Mouse (Mus musculus): Measurements from ENCODE around the gene P4htm. TPM values are rescaled to one million over a fixed set of nuclear protein-coding genes. Genes with fewer than 3 reads are reported as not detected.

P4htm gene
- 7.0 TPM for polyA plus RNA-seq (2014; fragmentation: Illumina TruSeq; extraction: RNeasy Lipid Tissue Mini Kit (QIAGEN cat#74804); ENCODE audit: low read depth, low replicate concordance)

DNA sequence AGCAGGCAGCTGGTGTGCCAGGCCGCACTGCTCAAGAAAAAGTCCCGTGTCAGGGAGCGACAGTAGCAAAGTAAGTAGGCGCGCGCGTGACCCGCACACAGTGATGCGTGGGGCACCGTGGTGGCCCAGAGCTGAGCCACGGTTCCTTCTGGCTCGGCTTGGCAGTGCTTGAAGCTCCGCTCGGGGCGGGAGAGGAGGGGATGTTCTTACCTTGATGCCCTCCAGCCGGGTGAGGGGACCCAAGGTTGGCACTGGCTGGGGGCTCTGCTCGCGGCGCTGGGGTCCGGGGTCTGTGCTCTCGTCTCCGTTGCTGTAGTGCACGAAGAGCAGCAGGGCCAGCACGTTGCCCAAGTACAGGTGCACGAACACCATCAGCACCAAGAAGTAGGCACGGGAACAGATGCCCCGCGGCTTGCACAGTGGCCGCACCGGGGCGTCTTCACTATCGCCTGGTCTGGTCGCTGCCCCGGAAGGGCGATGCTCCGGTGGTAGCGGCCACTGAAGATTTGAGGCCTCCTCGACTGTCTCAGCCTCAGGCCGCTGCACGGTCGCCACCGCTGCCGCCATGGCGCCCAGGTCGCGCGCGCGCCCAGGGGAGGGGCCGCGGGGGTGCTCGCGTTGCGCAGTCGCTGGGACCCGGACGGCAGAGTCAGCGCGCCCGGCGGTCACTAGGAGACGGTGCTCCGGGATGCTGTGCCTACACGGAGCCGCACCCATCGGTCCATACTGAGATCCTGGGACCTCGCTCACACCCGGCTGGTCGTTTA, at the start of gene P4htm:
Gene P4htm, minus strand, starts transcription at position 670 of the 767 bp plus-strand sequence.

DNA sequence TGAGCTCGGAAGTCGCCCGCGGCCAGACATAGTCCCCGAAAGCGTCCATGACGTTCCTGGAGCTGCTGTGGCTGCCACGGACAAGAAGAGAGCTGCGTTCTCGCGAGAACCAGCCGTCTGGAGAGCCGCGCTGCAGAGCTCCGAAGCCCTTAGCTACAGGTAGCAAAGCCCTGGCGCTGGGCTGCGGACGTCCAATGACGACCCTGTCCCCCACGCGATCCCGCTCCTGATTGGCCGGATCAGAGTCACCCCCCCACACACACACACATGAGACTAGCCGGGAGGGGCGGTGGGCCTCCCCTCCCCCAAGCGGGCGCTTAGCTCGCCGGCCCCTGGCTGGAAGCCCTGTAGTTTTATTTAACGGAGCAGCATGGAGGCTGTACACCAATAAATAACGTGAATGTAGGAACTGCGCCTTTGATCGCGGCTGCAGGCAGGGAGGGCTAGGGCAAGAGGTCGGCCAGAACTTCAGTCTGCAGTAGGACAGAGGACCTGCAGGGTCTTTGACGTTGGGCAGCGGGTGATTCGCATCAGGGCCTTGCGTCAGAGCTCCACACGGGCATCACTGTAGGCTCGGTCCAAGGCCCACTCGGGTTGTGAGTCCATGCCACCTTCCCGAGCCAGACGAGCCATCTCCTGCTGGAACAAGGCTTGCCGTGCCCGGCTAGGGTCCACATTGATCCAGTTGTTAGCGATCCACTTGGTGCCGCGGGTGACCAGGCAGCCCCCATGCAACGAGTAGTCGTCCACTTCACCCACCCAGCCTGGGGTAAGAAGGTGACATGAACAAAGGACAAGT, 18.7 kb downstream of the P4htm start, which contains the start of gene Wdr6:
Gene Wdr6, minus strand, starts transcription at position 195 of the 799 bp plus-strand sequence.

DNA sequence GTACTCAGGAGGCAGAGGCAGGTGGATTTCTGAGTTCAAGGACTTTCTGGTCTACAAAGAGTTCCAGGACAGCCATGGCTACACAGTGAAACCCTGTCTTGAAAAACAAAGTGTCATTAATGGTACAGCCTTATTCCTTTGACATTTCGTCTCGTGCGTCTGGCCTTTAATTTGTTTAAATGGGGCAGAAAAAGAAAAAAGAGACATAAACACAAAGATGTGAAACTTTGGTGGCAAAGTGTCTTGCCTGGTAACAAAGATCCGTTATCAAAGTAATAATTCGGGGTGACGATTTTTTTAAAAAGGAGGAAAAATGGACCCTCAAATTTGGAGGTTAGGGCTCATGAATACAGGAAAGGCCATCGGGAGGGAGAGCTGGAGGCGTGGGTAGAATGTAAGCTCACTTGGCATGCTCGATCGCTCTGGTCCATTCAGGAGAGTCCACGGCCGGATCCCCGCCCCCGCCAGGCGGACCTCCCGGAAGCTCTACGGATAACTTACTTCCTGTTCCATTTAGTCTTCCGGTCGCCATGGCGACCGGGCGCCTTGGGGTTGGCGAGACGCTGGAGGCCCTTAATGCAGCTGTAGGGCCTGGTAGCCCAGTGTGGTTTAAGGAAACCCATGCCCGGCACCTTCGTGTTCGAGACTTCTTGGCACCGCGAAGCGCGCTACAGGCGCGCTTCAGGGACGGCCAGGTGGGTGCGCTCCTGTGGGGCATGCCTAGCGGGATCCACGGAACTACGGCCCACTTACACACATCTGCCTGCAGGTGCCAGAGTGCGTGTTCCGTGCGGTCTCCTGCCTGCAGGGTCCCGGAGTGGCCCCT, 27.9 kb downstream of the P4htm start, which contains the start of gene Dalrd3:
Gene Dalrd3, plus strand, starts transcription at position 506 of the 826 bp plus-strand sequence.

DNA sequence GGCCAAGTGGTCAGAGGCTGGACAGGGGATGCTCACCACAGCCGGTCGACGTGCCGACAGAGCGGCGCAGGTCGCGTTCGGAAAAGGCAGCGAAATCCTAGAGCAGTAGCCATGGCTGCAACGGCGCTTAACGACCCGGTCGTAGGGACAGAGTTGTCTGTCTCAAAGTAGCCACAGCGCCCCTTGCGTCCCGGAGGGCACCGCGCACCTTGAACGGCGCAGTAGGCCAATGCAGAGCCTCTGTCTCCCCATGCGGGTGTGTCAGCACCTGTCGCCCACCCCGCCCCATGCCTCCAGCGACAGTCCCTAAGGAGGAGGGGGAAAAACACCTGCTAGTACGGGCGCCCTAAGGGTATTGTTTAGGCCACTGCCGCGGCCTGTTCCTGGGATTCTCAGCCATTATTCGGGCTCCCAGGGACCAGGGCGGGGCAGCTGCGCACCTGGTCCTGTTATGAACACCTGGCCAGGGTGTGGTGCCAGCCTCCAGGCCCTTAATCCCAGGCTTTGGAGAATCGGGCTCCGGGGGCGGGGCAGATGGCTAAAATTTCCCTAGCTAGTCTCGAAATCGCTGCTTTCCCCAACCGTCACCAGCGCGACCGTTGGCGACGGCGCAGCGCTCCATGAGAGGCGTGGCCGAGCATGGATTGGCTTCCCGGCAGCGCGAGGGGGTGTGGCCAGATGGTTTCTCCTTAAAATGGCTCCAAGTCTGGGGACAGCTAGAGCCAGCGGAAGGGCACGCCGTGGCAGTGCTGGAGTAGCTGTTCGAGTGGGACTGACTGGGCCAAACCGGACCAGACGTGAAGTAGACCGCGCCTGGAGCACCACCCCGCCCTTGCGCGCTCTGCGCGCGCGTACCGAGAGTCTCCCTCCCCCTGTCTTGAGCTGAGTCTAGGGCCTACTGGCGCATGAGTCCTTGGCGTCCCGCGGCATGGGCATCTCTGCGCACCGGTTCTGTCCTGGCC, 30.4 kb downstream of the P4htm start, which contains the start of gene Ndufaf3:
Gene Ndufaf3, minus strand, starts transcription at position 620 of the 962 bp plus-strand sequence.

DNA sequence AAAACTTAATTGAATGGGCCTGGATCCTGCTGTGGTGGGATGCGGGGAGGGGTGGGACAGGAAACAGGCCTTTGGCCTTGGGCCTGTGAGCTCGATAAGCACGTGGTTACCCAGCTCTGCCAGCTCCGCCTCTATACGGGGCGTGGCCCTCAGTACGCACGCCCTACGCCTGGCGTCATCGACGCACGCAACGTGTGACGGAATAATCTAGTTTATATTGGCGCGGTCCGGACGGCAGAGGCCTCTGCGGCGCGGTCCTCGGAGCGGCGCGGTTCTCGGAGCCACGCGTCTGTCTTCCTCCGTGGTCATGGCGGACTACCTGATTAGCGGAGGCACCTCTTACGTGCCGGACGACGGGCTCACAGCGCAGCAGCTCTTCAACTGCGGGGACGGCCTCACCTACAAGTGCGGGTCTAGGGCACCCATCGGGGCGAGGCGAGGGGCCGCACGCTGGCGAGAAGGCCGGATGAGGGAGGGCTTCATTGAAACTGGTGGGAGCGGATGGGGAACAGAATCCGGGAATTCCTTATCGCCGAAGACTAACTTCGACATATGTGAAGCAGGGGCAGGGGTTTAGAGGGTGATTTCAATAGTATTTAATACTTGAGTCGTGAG, 37.1 kb downstream of the P4htm start, which contains the start of gene Impdh2:
Gene Impdh2, plus strand, starts transcription at position 60 of the 615 bp plus-strand sequence.

Other genes with a start within 250 kb of the P4htm start
- 60.8 TPM for gene Usp4, start 249.8 kb downstream of the P4htm start, polyA plus RNA-seq (2014; fragmentation: Illumina TruSeq; extraction: RNeasy Lipid Tissue Mini Kit (QIAGEN cat#74804); ENCODE audit: low read depth, low replicate concordance)
- 2.5 TPM for gene 1700102P08Rik, start 204.9 kb downstream of the P4htm start, polyA plus RNA-seq (2014; fragmentation: Illumina TruSeq; extraction: RNeasy Lipid Tissue Mini Kit (QIAGEN cat#74804); ENCODE audit: low read depth, low replicate concordance)
- 0.40 TPM for gene Ccdc36, start 169.2 kb downstream of the P4htm start, polyA plus RNA-seq (2014; fragmentation: Illumina TruSeq; extraction: RNeasy Lipid Tissue Mini Kit (QIAGEN cat#74804); ENCODE audit: low read depth, low replicate concordance)
- 1.6 TPM for gene BC048562, start 161.2 kb downstream of the P4htm start, polyA plus RNA-seq (2014; fragmentation: Illumina TruSeq; extraction: RNeasy Lipid Tissue Mini Kit (QIAGEN cat#74804); ENCODE audit: low read depth, low replicate concordance)
- gene Ccdc71, start 137.1 kb downstream of the P4htm start, polyA plus RNA-seq (2014; fragmentation: Illumina TruSeq; extraction: RNeasy Lipid Tissue Mini Kit (QIAGEN cat#74804); ENCODE audit: low read depth, low replicate concordance), result 20.1 TPM
- 61.8 TPM for gene Klhdc8b, start 136.1 kb downstream of the P4htm start, polyA plus RNA-seq (2014; fragmentation: Illumina TruSeq; extraction: RNeasy Lipid Tissue Mini Kit (QIAGEN cat#74804); ENCODE audit: low read depth, low replicate concordance)
- 122 TPM for gene Lamb2, start 117.9 kb downstream of the P4htm start, polyA plus RNA-seq (2014; fragmentation: Illumina TruSeq; extraction: RNeasy Lipid Tissue Mini Kit (QIAGEN cat#74804); ENCODE audit: low read depth, low replicate concordance)
- 99.3 TPM for gene Usp19, start 107.1 kb downstream of the P4htm start, polyA plus RNA-seq (2014; fragmentation: Illumina TruSeq; extraction: RNeasy Lipid Tissue Mini Kit (QIAGEN cat#74804); ENCODE audit: low read depth, low replicate concordance)
- gene Qars, start 90.0 kb downstream of the P4htm start, polyA plus RNA-seq (2014; fragmentation: Illumina TruSeq; extraction: RNeasy Lipid Tissue Mini Kit (QIAGEN cat#74804); ENCODE audit: low read depth, low replicate concordance), result 126 TPM
- gene Qrich1, start 80.9 kb downstream of the P4htm start, polyA plus RNA-seq (2014; fragmentation: Illumina TruSeq; extraction: RNeasy Lipid Tissue Mini Kit (QIAGEN cat#74804); ENCODE audit: low read depth, low replicate concordance), result 68.9 TPM
- 69.1 TPM for gene Impdh2, start 37.4 kb downstream of the P4htm start, polyA plus RNA-seq (2014; fragmentation: Illumina TruSeq; extraction: RNeasy Lipid Tissue Mini Kit (QIAGEN cat#74804); ENCODE audit: low read depth, low replicate concordance)
- 29.0 TPM for gene Ndufaf3, start 30.2 kb downstream of the P4htm start, polyA plus RNA-seq (2014; fragmentation: Illumina TruSeq; extraction: RNeasy Lipid Tissue Mini Kit (QIAGEN cat#74804); ENCODE audit: low read depth, low replicate concordance)
- 95.8 TPM for gene Dalrd3, start 27.8 kb downstream of the P4htm start, polyA plus RNA-seq (2014; fragmentation: Illumina TruSeq; extraction: RNeasy Lipid Tissue Mini Kit (QIAGEN cat#74804); ENCODE audit: low read depth, low replicate concordance)
- gene Wdr6, start 18.9 kb downstream of the P4htm start, polyA plus RNA-seq (2014; fragmentation: Illumina TruSeq; extraction: RNeasy Lipid Tissue Mini Kit (QIAGEN cat#74804); ENCODE audit: low read depth, low replicate concordance), result 39.9 TPM
- gene Arih2, start 51.7 kb upstream of the P4htm start, polyA plus RNA-seq (2014; fragmentation: Illumina TruSeq; extraction: RNeasy Lipid Tissue Mini Kit (QIAGEN cat#74804); ENCODE audit: low read depth, low replicate concordance), result 41.7 TPM
- gene Slc25a20, start 64.4 kb upstream of the P4htm start, polyA plus RNA-seq (2014; fragmentation: Illumina TruSeq; extraction: RNeasy Lipid Tissue Mini Kit (QIAGEN cat#74804); ENCODE audit: low read depth, low replicate concordance), result 38.7 TPM
- 35.5 TPM for gene Prkar2a, start 91.6 kb upstream of the P4htm start, polyA plus RNA-seq (2014; fragmentation: Illumina TruSeq; extraction: RNeasy Lipid Tissue Mini Kit (QIAGEN cat#74804); ENCODE audit: low read depth, low replicate concordance)
- gene Ip6k2, start 186.1 kb upstream of the P4htm start, polyA plus RNA-seq (2014; fragmentation: Illumina TruSeq; extraction: RNeasy Lipid Tissue Mini Kit (QIAGEN cat#74804); ENCODE audit: low read depth, low replicate concordance), result 197 TPM
- 22.0 TPM for gene Nckipsd, start 210.7 kb upstream of the P4htm start, polyA plus RNA-seq (2014; fragmentation: Illumina TruSeq; extraction: RNeasy Lipid Tissue Mini Kit (QIAGEN cat#74804); ENCODE audit: low read depth, low replicate concordance)
- 0.14 TPM for gene Celsr3, start 228.7 kb upstream of the P4htm start, polyA plus RNA-seq (2014; fragmentation: Illumina TruSeq; extraction: RNeasy Lipid Tissue Mini Kit (QIAGEN cat#74804); ENCODE audit: low read depth, low replicate concordance)